Mouse (Mus musculus) kidney, embryonic 14.5 days (tissue): ENCODE measurements around the gene D7Ertd443e. TPM values are rescaled to one million over a fixed set of nuclear protein-coding genes. Genes with fewer than 3 reads are reported as not detected.

Experiments
- ATAC-seq: fragments of 200-750 bp; cut with Nextera tagmentation; 2 replicates; pipeline ENCODE4 v1.8.0; 2017; ENCODE audit warnings: moderate number of reproducible peaks, mild to moderate bottlenecking, moderate TSS enrichment, moderate library complexity; ENCODE audit not compliant: low FRiP score, low TSS enrichment
- H3K27ac ChIP-seq: fragments of 300-500 bp; sonication (generic); 2 replicates; pipeline ENCODE4 v1.5.1; 2014; ENCODE audit warnings: low read depth, mild to moderate bottlenecking, low read length, moderate library complexity, mixed read lengths
- H3K27me3 ChIP-seq: fragments of 300-500 bp; sonication (generic); 2 replicates; pipeline ENCODE4 v1.6.1; 2014; ENCODE audit warnings: mild to moderate bottlenecking, low read length; ENCODE audit not compliant: control insufficient read depth, insufficient read depth
- H3K36me3 ChIP-seq: fragments of 300-500 bp; sonication (generic); 2 replicates; pipeline ENCODE4 v1.6.1; 2014; ENCODE audit warnings: low read length, mixed read lengths; ENCODE audit not compliant: control insufficient read depth, insufficient read depth
- H3K4me1 ChIP-seq: fragments of 300-500 bp; sonication (generic); 2 replicates; pipeline ENCODE4 v1.6.1; 2014; ENCODE audit warnings: low read length, mixed read lengths; ENCODE audit not compliant: control insufficient read depth, insufficient read depth
- H3K4me2 ChIP-seq: fragments of 300-500 bp; sonication (generic); replicated peaks from 2 replicates; pipeline ENCODE4 v1.6.1; 2014; ENCODE audit warnings: low read depth, mild to moderate bottlenecking, low read length
- H3K4me3 ChIP-seq: fragments of 300-500 bp; sonication (generic); 2 replicates; pipeline ENCODE4 v1.5.1; 2014; ENCODE audit warnings: mild to moderate bottlenecking, low read length
- H3K9ac ChIP-seq: fragments of 300-500 bp; sonication (generic); 2 replicates; pipeline ENCODE4 v1.6.1; 2014; ENCODE audit warnings: low read depth, mild to moderate bottlenecking, low read length, moderate library complexity
- H3K9me3 ChIP-seq: fragments of 300-500 bp; sonication (generic); 2 replicates; pipeline ENCODE4 v1.6.1; 2016; ENCODE audit warnings: low read length; ENCODE audit not compliant: control insufficient read depth
- WGBS: fragments of 180-500 bp; shearing (Covaris S2); extraction: QIAGEN DNeasy Blood & Tissue Kit; methylation state at CpG from one replicate; pipeline ENCODE4 v1.1.7; 2014; 5-methylcytosine and 5-hydroxymethylcytosine counted together
- polyA plus RNA-seq: library from polyadenylated mRNA; unstranded; fragments of >200 nt; fragmentation: Nextera tagmentation; extraction: Ambion mirVana; gene quantifications from 2 replicates; pipeline ENCODE4 v1.2.1, GENCODE M21; 2014

Gene D7Ertd443e
- polyA plus RNA-seq, 1 experiment from 2014 or later = 0.32 TPM

- Histone ChIP-seq H3K4me1 (no peaks in the 10 kb centered on the region), H3K4me2 (no peak overlapping the region), H3K27me3 (no peaks in the 10 kb centered on the region), H3K9me3 (no peaks in the 10 kb centered on the region), H3K27ac (no peak overlapping the region), H3K4me3 (no peak overlapping the region), H3K36me3 (no peaks in the 10 kb centered on the region), H3K9ac (no peak overlapping the region)
- WGBS = 44% methylated on average over 4 of the region's 4 CpGs
- no peak for ATAC-seq
These were observed 4.0 kb downstream of the D7Ertd443e start for GRCm38 (mm10) chr7:134381407-134381861.

GRCm38 (mm10) chr7:134378273-134378672, 7.2 kb downstream of the D7Ertd443e start:
- no peak for ATAC-seq
- H3K27me3 ChIP-seq = no peaks in the 10 kb centered on the region
- no peaks in the 10 kb centered on the region for H3K9me3 ChIP-seq
- H3K27ac ChIP-seq = no peak overlapping the region
- no peak overlapping the region for H3K4me2 ChIP-seq
- H3K9ac ChIP-seq = no peak overlapping the region
- no peaks in the 10 kb centered on the region for H3K4me1 ChIP-seq
- 60% methylated on average over 4 of the region's 4 CpGs for WGBS
- no peak overlapping the region for H3K4me3 ChIP-seq
- H3K36me3 ChIP-seq = no peaks in the 10 kb centered on the region

- H3K9ac ChIP-seq = no peak overlapping the region
- H3K4me2 ChIP-seq = no peak overlapping the region
- 57% methylated on average over 7 of the region's 7 CpGs for WGBS
- H3K27ac ChIP-seq = no peak overlapping the region
- H3K9me3 ChIP-seq = no peaks in the 10 kb centered on the region
- no peak overlapping the region for H3K4me3 ChIP-seq
- H3K27me3 ChIP-seq = no peaks in the 10 kb centered on the region
- ATAC-seq = no peak
- no peaks in the 10 kb centered on the region for H3K36me3 ChIP-seq
- H3K4me1 ChIP-seq = no peaks in the 10 kb centered on the region
These were observed 8.7 kb downstream of the D7Ertd443e start for GRCm38 (mm10) chr7:134376786-134377185.

GRCm38 (mm10) chr7:134372276-134372675, 13.2 kb downstream of the D7Ertd443e start:
- no peaks in the 10 kb centered on the region for H3K36me3 ChIP-seq
- H3K9me3 ChIP-seq = no peaks in the 10 kb centered on the region
- no peak overlapping the region for H3K4me3 ChIP-seq
- no peaks in the 10 kb centered on the region for H3K4me1 ChIP-seq
- WGBS = 60% methylated on average over 5 of the region's 5 CpGs
- no peak overlapping the region for H3K27ac ChIP-seq
- ATAC-seq = no peak
- H3K27me3 ChIP-seq = no peaks in the 10 kb centered on the region
- H3K4me2 ChIP-seq = no peak overlapping the region
- no peak overlapping the region for H3K9ac ChIP-seq

- ATAC-seq = no peak
- 92% methylated on average over 4 of the region's 4 CpGs for WGBS
These were observed 16.2 kb downstream of the D7Ertd443e start for GRCm38 (mm10) chr7:134369241-134369640.

GRCm38 (mm10) chr7:134362257-134362870, 23.1 kb downstream of the D7Ertd443e start:
- Histone ChIP-seq H3K27ac (no peak overlapping the region), H3K4me2 (no peak overlapping the region), H3K4me1 (no peaks in the 10 kb centered on the region), H3K27me3 (no peaks in the 10 kb centered on the region), H3K36me3 (no peaks in the 10 kb centered on the region), H3K9me3 (no peaks in the 10 kb centered on the region), H3K4me3 (no peak overlapping the region), H3K9ac (no peak overlapping the region)
- 77% methylated on average over 7 of the region's 7 CpGs for whole genome bisulfite sequencing
- ATAC-seq = no peak

More at GRCm38 (mm10) chr7:134369241-134369640, 16.2 kb downstream of the D7Ertd443e start:
- no peaks in the 10 kb centered on the region for H3K4me1 ChIP-seq
- H3K4me3 ChIP-seq = no peak overlapping the region
- H3K4me2 ChIP-seq = no peak overlapping the region
- no peaks in the 10 kb centered on the region for H3K27me3 ChIP-seq
- H3K9me3 ChIP-seq = no peaks in the 10 kb centered on the region
- no peak overlapping the region for H3K27ac ChIP-seq
- no peak overlapping the region for H3K9ac ChIP-seq
- H3K36me3 ChIP-seq = no peaks in the 10 kb centered on the region

GRCm38 (mm10) chr7:134348825-134349224, 36.6 kb downstream of the D7Ertd443e start:
- H3K27me3 ChIP-seq = no peaks in the 10 kb centered on the region
- no peak overlapping the region for H3K4me3 ChIP-seq
- ATAC-seq = peak; percentile 86
- 32% methylated on average over 6 of the region's 6 CpGs for WGBS
- no peaks in the 10 kb centered on the region for H3K9me3 ChIP-seq
- H3K4me1 ChIP-seq = no peaks in the 10 kb centered on the region
- no peak overlapping the region for H3K27ac ChIP-seq
- no peak overlapping the region for H3K9ac ChIP-seq
- H3K4me2 ChIP-seq = no peak overlapping the region
- H3K36me3 ChIP-seq = no peaks in the 10 kb centered on the region

GRCm38 (mm10) chr7:134342202-134342601, 43.3 kb downstream of the D7Ertd443e start:
- Histone ChIP-seq H3K27ac (no peak overlapping the region), H3K9me3 (no peaks in the 10 kb centered on the region), H3K27me3 (no peaks in the 10 kb centered on the region), H3K4me1 (no peaks in the 10 kb centered on the region), H3K4me2 (no peak overlapping the region), H3K36me3 (no peaks in the 10 kb centered on the region), H3K4me3 (no peak overlapping the region), H3K9ac (no peak overlapping the region)
- ATAC-seq = no peak
- 89% methylated on average over 2 of the region's 2 CpGs for WGBS

- H3K4me3 ChIP-seq = no peak overlapping the region
- H3K4me2 ChIP-seq = no peak overlapping the region
- no peaks in the 10 kb centered on the region for H3K36me3 ChIP-seq
- no peak overlapping the region for H3K27ac ChIP-seq
- H3K27me3 ChIP-seq = no peaks in the 10 kb centered on the region
- 88% methylated on average over 3 of the region's 3 CpGs for WGBS
- H3K9me3 ChIP-seq = no peaks in the 10 kb centered on the region
- H3K9ac ChIP-seq = no peak overlapping the region
- no peaks in the 10 kb centered on the region for H3K4me1 ChIP-seq
- no peak for ATAC-seq
These were observed 49.5 kb downstream of the D7Ertd443e start for GRCm38 (mm10) chr7:134335951-134336350.
